Mouse (Mus musculus) C2C12 (cell line): ENCODE measurements around the gene Cd302. TPM values are rescaled to one million over a fixed set of nuclear protein-coding genes. Genes with fewer than 3 reads are reported as not detected.

Experiments
- H3K27me3 ChIP-seq: one replicate; pipeline ENCODE4 v1.6.1; 2011; ENCODE audit not compliant: control insufficient read depth, insufficient read depth, insufficient read length
- H3K36me3 ChIP-seq: one replicate; pipeline ENCODE4 v1.6.1; 2011; ENCODE audit not compliant: control insufficient read depth, insufficient read depth
- H3K4me3 ChIP-seq: one replicate; pipeline ENCODE4 v1.5.1; 2011; ENCODE audit warnings: mild to moderate bottlenecking, control low read depth; ENCODE audit not compliant: poor library complexity, insufficient read depth, severe bottlenecking
- H3K79me2 ChIP-seq: one replicate; pipeline ENCODE4 v1.6.1; 2011; ENCODE audit not compliant: control insufficient read depth, insufficient read depth
- H3K79me3 ChIP-seq: one replicate; pipeline ENCODE4 v1.6.1; 2011; ENCODE audit warnings: low read depth, control low read depth
- H3ac ChIP-seq: one replicate; pipeline ENCODE3; 2011; ENCODE audit warnings: low read depth; ENCODE audit not compliant: control insufficient read depth, insufficient read length
- CEBPB ChIP-seq: IDR thresholded peaks from one replicate; pipeline ENCODE4 v1.6.1; 2011; ENCODE audit warnings: low read depth, mild to moderate bottlenecking, control low read depth, moderate library complexity
- CTCF ChIP-seq: IDR thresholded peaks from one replicate; pipeline ENCODE4 v1.5.1; 2011; ENCODE audit not compliant: control insufficient read depth, insufficient read depth, insufficient read length
- FOSL1 ChIP-seq: IDR thresholded peaks from one replicate; pipeline ENCODE4 v1.8.0; 2011; ENCODE audit warnings: mild to moderate bottlenecking, low read length; ENCODE audit not compliant: poor library complexity, insufficient read depth, severe bottlenecking
- MAX ChIP-seq: IDR thresholded peaks from one replicate; pipeline ENCODE4 v1.6.1; 2011; ENCODE audit warnings: mild to moderate bottlenecking, control low read depth
- MYOD1 ChIP-seq: IDR thresholded peaks from one replicate; pipeline ENCODE4 v1.6.1; 2011; ENCODE audit warnings: low read depth; ENCODE audit not compliant: control insufficient read depth, insufficient read length
- MYOG ChIP-seq: IDR thresholded peaks from one replicate; pipeline ENCODE4 v1.6.1; 2011; ENCODE audit not compliant: control insufficient read depth, insufficient read length; ENCODE audit errors: extremely low read depth
- USF1 ChIP-seq: IDR thresholded peaks from one replicate; pipeline ENCODE4 v1.6.1; 2011; ENCODE audit warnings: low read depth, mild to moderate bottlenecking, control low read depth, moderate library complexity
- polyA plus RNA-seq: library from polyadenylated mRNA; unstranded; fragments of >200 nt; fragmentation: generic; extraction: Trizol; gene quantifications from one replicate; pipeline ENCODE4 v1.2.1, GENCODE M21; 2012; ENCODE audit warnings: missing spikeins

Gene Cd302
- polyA plus RNA-seq, 1 experiment: 0.83 TPM

DNA sequence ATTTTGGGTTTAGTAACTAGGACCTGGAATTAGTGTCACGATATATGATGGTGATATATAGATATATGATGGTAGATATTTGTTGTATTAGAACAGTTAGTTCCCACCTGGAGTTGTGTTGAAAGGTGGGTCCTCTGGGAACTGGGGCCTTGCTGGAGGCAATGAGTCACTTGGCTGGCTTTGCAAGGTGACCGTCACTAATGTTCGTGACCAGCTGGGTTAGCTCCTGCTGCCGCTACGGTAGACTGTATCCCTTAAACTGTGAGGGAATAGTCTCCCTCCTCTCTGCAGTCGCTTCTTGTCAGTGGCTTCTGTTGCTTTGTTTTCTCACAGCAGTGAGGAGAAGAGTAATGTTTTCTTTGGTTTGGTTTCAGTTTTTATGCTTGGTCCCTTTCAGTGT, 63.1 kb downstream of the Cd302 start:
- H3K36me3 ChIP-seq: peaks cover 18% of the 10 kb centered on the region
- H3ac ChIP-seq: no peak overlapping the region
- H3K27me3 ChIP-seq: no peaks in the 10 kb centered on the region
- H3K4me3 ChIP-seq: no peak overlapping the region
- TF ChIP-seq MYOD1: no peak
- no peak for TF ChIP-seq MYOG
- no peak for TF ChIP-seq FOSL1
- no peak for TF ChIP-seq CEBPB
- no peak for TF ChIP-seq CTCF
- TF ChIP-seq USF1: no peak
- no peak for TF ChIP-seq MAX
- peaks cover 100% of the 10 kb centered on the region for H3K79me2 ChIP-seq
- H3K79me3 ChIP-seq: peaks cover 99% of the 10 kb centered on the region

DNA sequence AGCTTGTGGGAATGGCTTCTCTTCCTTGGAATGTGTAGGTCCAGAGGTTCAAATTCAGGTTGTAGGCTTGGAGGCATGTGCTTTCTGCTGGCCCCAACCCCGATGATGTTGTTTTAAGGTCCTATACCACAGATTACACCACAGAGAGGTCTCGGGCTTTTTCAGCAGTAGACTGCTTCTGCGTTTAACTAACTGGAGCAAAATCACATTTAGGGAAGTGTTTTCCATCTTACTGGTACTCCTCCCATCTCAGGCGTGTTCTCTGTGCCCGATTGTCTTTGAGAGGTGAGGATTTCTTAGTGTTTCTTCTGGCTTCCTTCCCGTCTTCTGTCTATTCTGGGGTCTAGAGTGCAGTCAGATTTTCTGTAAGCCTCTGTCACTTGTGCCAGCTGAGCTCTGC, 66.7 kb downstream of the Cd302 start:
- no peak overlapping the region for H3K4me3 ChIP-seq

DNA sequence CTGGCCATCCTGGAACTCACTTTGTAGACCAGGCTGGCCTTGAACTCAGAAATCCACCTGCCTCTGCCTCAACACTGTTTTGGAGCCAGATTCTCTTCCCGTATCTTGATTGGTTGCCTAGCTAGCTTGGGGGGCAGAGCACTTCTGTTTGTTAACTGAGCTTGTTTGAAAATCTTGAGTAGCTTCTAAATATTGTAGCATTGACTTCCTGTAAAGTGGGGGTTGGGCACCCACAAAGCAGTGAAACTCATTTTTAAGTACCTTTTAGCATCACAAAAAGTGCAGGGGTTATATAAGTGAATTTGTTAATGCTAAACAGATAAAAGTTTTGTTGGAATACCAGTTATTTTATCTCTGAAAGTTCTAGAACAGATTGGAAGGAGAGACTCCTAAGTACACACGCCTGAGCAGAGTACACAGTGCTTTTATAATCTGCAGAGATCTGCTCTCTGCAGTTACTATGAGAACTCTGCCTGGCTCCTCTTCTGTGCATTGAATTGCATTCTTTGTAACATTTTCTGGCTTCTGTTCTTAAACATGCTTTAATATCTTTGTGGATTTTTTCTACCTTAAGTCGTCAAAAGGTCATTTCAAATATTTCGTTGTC, 67.6 kb downstream of the Cd302 start:
- peaks cover 100% of the 10 kb centered on the region for H3K79me2 ChIP-seq
- no peak for TF ChIP-seq FOSL1
- TF ChIP-seq MYOG: no peak
- no peak for TF ChIP-seq CTCF
- no peak for TF ChIP-seq USF1
- TF ChIP-seq MYOD1: no peak
- no peak for TF ChIP-seq CEBPB
- no peak for TF ChIP-seq MAX
- no peak overlapping the region for H3ac ChIP-seq
- no peaks in the 10 kb centered on the region for H3K27me3 ChIP-seq
- peaks cover 42% of the 10 kb centered on the region for H3K36me3 ChIP-seq
- H3K4me3 ChIP-seq: no peak overlapping the region
- H3K79me3 ChIP-seq: peaks cover 99% of the 10 kb centered on the region

More for the DNA sequence above, 66.7 kb downstream of the Cd302 start:
- Histone ChIP-seq H3K79me2 (peaks cover 100% of the 10 kb centered on the region), H3K79me3 (peaks cover 98% of the 10 kb centered on the region), H3K36me3 (peaks cover 36% of the 10 kb centered on the region), H3ac (no peak overlapping the region), H3K27me3 (no peaks in the 10 kb centered on the region)
- TF ChIP-seq CEBPB: no peak
- TF ChIP-seq CTCF: no peak
- no peak for TF ChIP-seq MYOD1
- no peak for TF ChIP-seq MAX
- no peak for TF ChIP-seq FOSL1
- no peak for TF ChIP-seq MYOG
- TF ChIP-seq USF1: no peak

- no peak for TF ChIP-seq CTCF
- no peak for TF ChIP-seq MAX
- no peak for TF ChIP-seq FOSL1
- no peak for TF ChIP-seq USF1
- no peak for TF ChIP-seq MYOG
- TF ChIP-seq MYOD1: no peak
- no peak for TF ChIP-seq CEBPB
- H3K79me3 ChIP-seq: peaks cover 96% of the 10 kb centered on the region
- H3K36me3 ChIP-seq: peaks cover 51% of the 10 kb centered on the region
- H3K4me3 ChIP-seq: no peak overlapping the region
- H3ac ChIP-seq: no peak overlapping the region
- no peaks in the 10 kb centered on the region for H3K27me3 ChIP-seq
- H3K79me2 ChIP-seq: peaks cover 99% of the 10 kb centered on the region
Observed at GRCm38 (mm10) chr2:60214683-60215082, 69.6 kb downstream of the Cd302 start.

GRCm38 (mm10) chr2:60212488-60212887, 71.8 kb downstream of the Cd302 start:
- Histone ChIP-seq H3K79me3 (peaks cover 74% of the 10 kb centered on the region), H3K4me3 (no peak overlapping the region), H3K79me2 (peaks cover 93% of the 10 kb centered on the region), H3ac (no peak overlapping the region), H3K36me3 (peaks cover 39% of the 10 kb centered on the region), H3K27me3 (no peaks in the 10 kb centered on the region)
- no peak for TF ChIP-seq CEBPB
- no peak for TF ChIP-seq FOSL1
- TF ChIP-seq CTCF: no peak
- no peak for TF ChIP-seq MAX
- TF ChIP-seq USF1: no peak
- no peak for TF ChIP-seq MYOD1
- no peak for TF ChIP-seq MYOG
